Mouse (Mus musculus): ENCODE measurements around the gene Cdc14a.
"Not testable (repeated sequence)": the region's sequence is repeated elsewhere in the genome, so short reads cannot be mapped to it uniquely, and the experiment has no call there.

DNA sequence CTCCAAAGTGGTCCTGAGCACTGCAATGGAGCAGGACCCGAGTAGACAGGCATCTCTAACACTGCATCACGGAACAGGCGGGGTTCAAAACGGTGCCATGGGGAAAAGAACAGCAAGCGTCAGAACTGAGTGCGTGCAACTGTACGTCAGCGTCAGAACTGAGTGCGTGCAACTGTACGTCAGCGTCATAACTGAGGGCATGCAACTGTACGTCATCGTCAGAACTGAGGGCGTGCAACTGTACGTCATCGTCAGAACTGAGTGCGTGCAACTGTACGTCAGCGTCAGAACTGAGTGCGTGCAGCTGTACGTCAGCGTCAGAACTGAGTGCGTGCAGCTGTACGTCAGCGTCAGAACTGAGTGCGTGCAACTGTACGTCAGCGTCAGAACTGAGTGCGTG lies 76.3 kb downstream of the Cdc14a start:
- TF ChIP-seq POLR2A (IDR thresholded peaks at IDR 0.05; ENCODE audit: insufficient read depth, low read depth, low read length); CTCF (IDR thresholded peaks at IDR 0.05); EP300 (IDR thresholded peaks at IDR 0.05; ENCODE audit: insufficient read depth, low read depth, low read length): not testable (repeated sequence)

Measured in heart, adult 2 months (tissue).